Mouse (Mus musculus): Measurements from ENCODE around the gene Adnp. TPM values are rescaled to one million over a fixed set of nuclear protein-coding genes. Genes with fewer than 3 reads are reported as not detected.

Gene Adnp
- polyA plus RNA-seq, 1 experiment: 10.8 TPM

GRCm38 (mm10) chr2:168200014-168200691, 6.8 kb downstream of the Adnp start:
- no peak for TF ChIP-seq POLR2A (IDR thresholded peaks at IDR 0.05; ENCODE audit: borderline replicate concordance, control insufficient read depth, low read depth, low read length)
- no peak for TF ChIP-seq CTCF (IDR thresholded peaks at IDR 0.05; ENCODE audit: control insufficient read depth, insufficient read depth, low read length)
- Histone ChIP-seq H3K4me1 (ENCODE audit: control insufficient read depth, insufficient read depth, low read length) (peaks cover 3% of the 10 kb centered on the region; the same call in 1 of the 2 replicates), H3K4me3 (replicated peaks; ENCODE audit: control insufficient read depth, low read depth, low read length) (no peak overlapping the region), H3K27ac (ENCODE audit: control insufficient read depth, insufficient read depth, low read depth, low read length, poor library complexity) (no peak overlapping the region)
- WGBS: 75% methylated on average over 4 of the region's 5 CpGs

GRCm38 (mm10) chr2:168199476-168199875, 7.4 kb downstream of the Adnp start:
- TF ChIP-seq POLR2A (IDR thresholded peaks at IDR 0.05; ENCODE audit: borderline replicate concordance, control insufficient read depth, low read depth, low read length) (no peak), CTCF (IDR thresholded peaks at IDR 0.05; ENCODE audit: control insufficient read depth, insufficient read depth, low read length) (no peak)
- Histone ChIP-seq H3K4me3 (replicated peaks; ENCODE audit: control insufficient read depth, low read depth, low read length) (no peak overlapping the region), H3K27ac (ENCODE audit: control insufficient read depth, insufficient read depth, low read depth, low read length, poor library complexity) (no peak overlapping the region), H3K4me1 (ENCODE audit: control insufficient read depth, insufficient read depth, low read length) (peaks cover under 1% of the 10 kb centered on the region; the same call in 1 of the 2 replicates)
- WGBS: 81% methylated on average over 4 of the region's 4 CpGs

- Histone ChIP-seq H3K4me3 (replicated peaks; ENCODE audit: control insufficient read depth, low read depth, low read length) (no peak overlapping the region), H3K27ac (ENCODE audit: control insufficient read depth, insufficient read depth, low read depth, low read length, poor library complexity) (no peak overlapping the region), H3K4me1 (ENCODE audit: control insufficient read depth, insufficient read depth, low read length) (no peaks in the 10 kb centered on the region; the same call in 1 of the 2 replicates)
- WGBS: 96% methylated on average over 1 of the region's 1 CpGs
- TF ChIP-seq CTCF (IDR thresholded peaks at IDR 0.05; ENCODE audit: control insufficient read depth, insufficient read depth, low read length) (no peak), POLR2A (IDR thresholded peaks at IDR 0.05; ENCODE audit: borderline replicate concordance, control insufficient read depth, low read depth, low read length) (no peak)
Observed at GRCm38 (mm10) chr2:168198421-168198820, 8.5 kb downstream of the Adnp start.

- H3K4me1 ChIP-seq (ENCODE audit: control insufficient read depth, insufficient read depth, low read length): peaks cover 1% of the 10 kb centered on the region; the same call in 1 of the 2 replicates
- no peak overlapping the region for H3K27ac ChIP-seq (ENCODE audit: control insufficient read depth, insufficient read depth, low read depth, low read length, poor library complexity)
- no peak for TF ChIP-seq POLR2A (IDR thresholded peaks at IDR 0.05; ENCODE audit: borderline replicate concordance, control insufficient read depth, low read depth, low read length)
- 76% methylated on average over 2 of the region's 2 CpGs for WGBS
- no peak overlapping the region for H3K4me3 ChIP-seq (replicated peaks; ENCODE audit: control insufficient read depth, low read depth, low read length)
Observed at GRCm38 (mm10) chr2:168195721-168196120, 11.2 kb downstream of the Adnp start.

GRCm38 (mm10) chr2:168193685-168194084, 13.2 kb downstream of the Adnp start:
- Histone ChIP-seq H3K4me3 (replicated peaks; ENCODE audit: control insufficient read depth, low read depth, low read length) (no peak overlapping the region), H3K27ac (ENCODE audit: control insufficient read depth, insufficient read depth, low read depth, low read length, poor library complexity) (no peak overlapping the region), H3K4me1 (ENCODE audit: control insufficient read depth, insufficient read depth, low read length) (peaks cover 1% of the 10 kb centered on the region; the same call in 1 of the 2 replicates)
- WGBS: 51% methylated on average over 2 of the region's 2 CpGs
- TF ChIP-seq POLR2A (IDR thresholded peaks at IDR 0.05; ENCODE audit: borderline replicate concordance, control insufficient read depth, low read depth, low read length) (no peak), CTCF (IDR thresholded peaks at IDR 0.05; ENCODE audit: control insufficient read depth, insufficient read depth, low read length) (no peak)

DNA sequence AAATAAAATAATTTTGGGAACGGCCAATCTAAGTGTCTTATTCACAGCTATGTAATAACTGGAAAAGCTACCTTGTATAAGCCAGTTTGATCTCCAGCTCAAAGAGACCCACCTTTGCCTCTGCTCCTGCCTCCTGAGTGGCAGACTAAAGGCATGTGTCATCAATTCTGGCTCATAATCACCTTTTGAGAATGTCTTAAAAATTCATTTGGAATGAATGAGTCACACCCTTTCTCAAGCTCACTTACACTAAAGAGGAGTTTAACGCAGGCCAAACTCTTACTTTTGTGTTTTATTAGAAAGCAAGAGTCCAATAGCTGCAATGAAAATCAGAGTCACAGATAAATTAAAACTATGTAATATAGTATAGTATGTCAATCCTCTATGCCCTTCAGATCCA, 15.1 kb downstream of the Adnp start:
- Histone ChIP-seq H3K27ac (ENCODE audit: control insufficient read depth, insufficient read depth, low read depth, low read length, poor library complexity) (no peak overlapping the region), H3K4me1 (ENCODE audit: control insufficient read depth, insufficient read depth, low read length) (peaks cover 1% of the 10 kb centered on the region; the same call in 1 of the 2 replicates), H3K4me3 (replicated peaks; ENCODE audit: control insufficient read depth, low read depth, low read length) (no peak overlapping the region)
- TF ChIP-seq CTCF (IDR thresholded peaks at IDR 0.05; ENCODE audit: control insufficient read depth, insufficient read depth, low read length): no peak
- no peak for TF ChIP-seq POLR2A (IDR thresholded peaks at IDR 0.05; ENCODE audit: borderline replicate concordance, control insufficient read depth, low read depth, low read length)
- WGBS: 88% methylated on average over 2 of the region's 2 CpGs

GRCm38 (mm10) chr2:168175946-168176345, 31.0 kb downstream of the Adnp start:
- Histone ChIP-seq H3K4me3 (replicated peaks; ENCODE audit: control insufficient read depth, low read depth, low read length) (no peak overlapping the region), H3K4me1 (ENCODE audit: control insufficient read depth, insufficient read depth, low read length) (no peaks in the 10 kb centered on the region), H3K27ac (ENCODE audit: control insufficient read depth, insufficient read depth, low read depth, low read length, poor library complexity) (no peak overlapping the region)
- 82% methylated on average over 7 of the region's 7 CpGs for WGBS
- TF ChIP-seq POLR2A (IDR thresholded peaks at IDR 0.05; ENCODE audit: borderline replicate concordance, control insufficient read depth, low read depth, low read length): no peak

- no peaks in the 10 kb centered on the region for H3K4me1 ChIP-seq (ENCODE audit: control insufficient read depth, insufficient read depth, low read length)
- peak overlapping the region; percentile 74 for H3K27ac ChIP-seq (ENCODE audit: control insufficient read depth, insufficient read depth, low read depth, low read length, poor library complexity)
- no peak for TF ChIP-seq CTCF (IDR thresholded peaks at IDR 0.05; ENCODE audit: control insufficient read depth, insufficient read depth, low read length)
- peak; percentile 68; the same call in 1 of the 2 replicates for TF ChIP-seq POLR2A (IDR thresholded peaks at IDR 0.05; ENCODE audit: borderline replicate concordance, control insufficient read depth, low read depth, low read length)
- peak overlapping the region; percentile 44 for H3K4me3 ChIP-seq (replicated peaks; ENCODE audit: control insufficient read depth, low read depth, low read length)
- 2% methylated on average over 13 of the region's 13 CpGs for WGBS
Observed at GRCm38 (mm10) chr2:168170167-168170685, 36.7 kb downstream of the Adnp start.
